8 mouse cellular contexts compared by ENCODE assay signal in genomic region chr19:37435041-37435852, GRCm38 (mm10). TPM values are rescaled to one million over a fixed set of nuclear protein-coding genes. Genes with fewer than 3 reads are reported as not detected.
A peak's percentile ranks its signal among the peaks of the same experiment; 100 is the strongest.
DNase-seq lines count a peak whose midpoint lies in the region; ATAC-seq and TF ChIP-seq lines count a peak whose summit lies in the region.

No protein-coding gene starts in this region.

- H3K4me1 ChIP-seq in cortical plate, adult 2 months (ENCODE audit: control insufficient read depth, insufficient read depth, low read length), result no peaks in the 10 kb centered on the region
- peaks cover 19% of the 10 kb centered on the region for H3K4me1 ChIP-seq in lung, embryonic 15.5 days
- H3K4me1 ChIP-seq in neural tube, embryonic 15.5 days, result peaks cover 15% of the 10 kb centered on the region

- TF ChIP-seq POLR2A in cortical plate, adult 2 months (IDR thresholded peaks at IDR 0.05; ENCODE audit: extremely low read depth, insufficient read depth, low read length), result no peak

- peak overlapping the region; percentile 65 for H3K27ac ChIP-seq in cortical plate, adult 2 months (ENCODE audit: insufficient read depth, low read length)
- peak overlapping the region; percentile 92 for H3K27ac ChIP-seq in lung, embryonic 15.5 days
- peak overlapping the region; percentile 67 for H3K27ac ChIP-seq in neural tube, embryonic 15.5 days (replicated peaks)

- ATAC-seq in lung, embryonic 15.5 days (ENCODE audit: borderline replicate concordance, extremely low read depth, low FRiP score, low TSS enrichment), result peak; percentile 71
- no peak for ATAC-seq in neural tube, embryonic 15.5 days (ENCODE audit: low FRiP score)

- WGBS in lung, embryonic 15.5 days, result under 1% methylated on average over 77 of the region's 77 CpGs
- 1% methylated on average over 77 of the region's 77 CpGs for WGBS in neural tube, embryonic 15.5 days

- H3K27me3 ChIP-seq in lung, embryonic 15.5 days, result peaks cover 90% of the 10 kb centered on the region
- peaks cover 90% of the 10 kb centered on the region for H3K27me3 ChIP-seq in neural tube, embryonic 15.5 days (replicated peaks)

- H3K9ac ChIP-seq in lung, embryonic 15.5 days, result peak overlapping the region; percentile 61
- H3K9ac ChIP-seq in neural tube, embryonic 15.5 days (replicated peaks), result 0 out of 2 replicates have a peak overlapping the region, but pooled peaks have one; percentile 26

- peak; percentile 19 for DNase-seq in layer of hippocampus, adult 9-11 months
- DNase-seq in layer of hippocampus, adult 18-20 months (ENCODE audit: low spot score in 2 of 2), result no peak
- peak; percentile 77 for DNase-seq in heart, adult 8-10 months (ENCODE audit: low spot score)
- DNase-seq in kidney, adult 18-20 months, result peak; percentile 64
- DNase-seq in urinary bladder, postnatal 4 days (ENCODE audit: low spot score in 2 of 2), result peak; percentile 40 to 72

- H3K4me3 ChIP-seq in cortical plate, adult 2 months (ENCODE audit: insufficient read depth, low read length), result peak overlapping the region; percentile 26
- peak overlapping the region; percentile 62 for H3K4me3 ChIP-seq in lung, embryonic 15.5 days
- peak overlapping the region; percentile 40 for H3K4me3 ChIP-seq in neural tube, embryonic 15.5 days (replicated peaks)

- no peak for TF ChIP-seq CTCF in cortical plate, adult 2 months (IDR thresholded peaks at IDR 0.05; ENCODE audit: extremely low read depth, insufficient read depth, low read length)

- H3K9me3 ChIP-seq in lung, embryonic 15.5 days, result no peaks in the 10 kb centered on the region
- no peaks in the 10 kb centered on the region for H3K9me3 ChIP-seq in neural tube, embryonic 15.5 days (replicated peaks)

- H3K4me2 ChIP-seq in lung, embryonic 15.5 days, result peak overlapping the region; percentile 84
- H3K4me2 ChIP-seq in neural tube, embryonic 15.5 days, result peak overlapping the region; percentile 57

- H3K36me3 ChIP-seq in lung, embryonic 15.5 days, result no peaks in the 10 kb centered on the region
- no peaks in the 10 kb centered on the region for H3K36me3 ChIP-seq in neural tube, embryonic 15.5 days

RNA-seq across cellular contexts. Expression of gene Hhex, which starts 0.6 kb away (rescaled TPM):
- total RNA-seq in layer of hippocampus, adult 18-20 months (2021), result 1 to 10 TPM; 1.2 to 1.7 TPM
- polyA plus RNA-seq in cortical plate, adult 2 months (2012; rRNA removed), result 2.7 and 2.8 TPM in 2 replicates
- total RNA-seq in heart, adult 8-10 months (2022), result 1 to 10 TPM; 3.0 to 4.1 (median 3.5) TPM
- 32.8 and 38.0 TPM in 2 replicates for polyA plus RNA-seq in lung, embryonic 15.5 days (2015; fragmentation: Nextera tagmentation; extraction: Ambion mirVana)
- 6.1 and 7.2 TPM in 2 replicates for polyA plus RNA-seq in neural tube, embryonic 15.5 days (2015; fragmentation: Nextera tagmentation; extraction: Ambion mirVana)

RNA-seq across cellular contexts. Expression of gene Kif11, which starts 59.0 kb away (rescaled TPM):
- total RNA-seq in layer of hippocampus, adult 18-20 months (2021), result under 1 TPM; 0.57 to 0.63 TPM
- 0.85 and 1.2 TPM in 2 replicates for polyA plus RNA-seq in cortical plate, adult 2 months (2012; rRNA removed)
- under 1 TPM; 0.19 to 0.80 (median 0.44) TPM for total RNA-seq in heart, adult 8-10 months (2022)
- polyA plus RNA-seq in lung, embryonic 15.5 days (2015; fragmentation: Nextera tagmentation; extraction: Ambion mirVana), result 69.0 and 73.4 TPM in 2 replicates
- polyA plus RNA-seq in neural tube, embryonic 15.5 days (2015; fragmentation: Nextera tagmentation; extraction: Ambion mirVana), result 6.3 and 18.6 TPM in 2 replicates

Comparison
In these comparisons a context has a peak if more than half of its experiments do, and no peak if none do; other contexts are left out.
1. DNase-seq: peak in layer of hippocampus, adult 9-11 months (single experiment), heart, adult 8-10 months (single experiment), kidney, adult 18-20 months (single experiment) and urinary bladder, postnatal 4 days (2 of 2); none in layer of hippocampus, adult 18-20 months (0 of 2).
2. Peak in every context shown above with its lines, with median percentiles within 50 percentile points of each other: H3K27ac ChIP-seq and H3K4me3 ChIP-seq.